Mouse (Mus musculus): Measurements from ENCODE around the gene Vmn1r219.
"Not testable (repeated sequence)": the region's sequence is repeated elsewhere in the genome, so short reads cannot be mapped to it uniquely, and the experiment has no call there.

DNA sequence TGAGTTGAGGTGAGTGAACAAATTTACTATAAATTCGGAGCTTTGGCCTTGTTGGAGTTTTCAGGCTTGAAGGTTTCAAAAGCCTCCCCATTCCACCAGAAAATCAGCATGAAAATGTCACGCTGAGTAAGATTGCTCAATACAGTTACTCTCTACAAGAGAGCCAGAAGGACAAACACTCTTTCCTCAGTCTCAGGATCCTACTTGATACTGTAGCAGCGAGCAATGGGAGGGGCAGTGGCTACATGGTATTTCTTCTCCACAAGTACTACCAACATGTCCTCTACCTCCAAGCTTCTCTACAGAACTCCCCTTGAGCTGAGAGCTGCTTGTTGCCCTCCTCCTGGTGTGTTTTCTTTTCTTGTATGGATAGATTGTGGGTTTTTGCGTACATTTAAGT, 7.4 kb downstream of the Vmn1r219 start:
- TF ChIP-seq CTCF, EP300 (IDR thresholded peaks at IDR 0.05; ENCODE audit: low read depth): not testable (repeated sequence)
